Mouse (Mus musculus) ES-Bruce4 (cell line): ENCODE results near the gene Timm10. TPM values are rescaled to one million over a fixed set of nuclear protein-coding genes. Genes with fewer than 3 reads are reported as not detected.
"Not testable (repeated sequence)": the region's sequence is repeated elsewhere in the genome, so short reads cannot be mapped to it uniquely, and the experiment has no call there.

ENCODE experiments used
- H3K27ac ChIP-seq: 2 replicates; pipeline ENCODE4 v1.5.1; 2012; ENCODE audit warnings: low read length, inconsistent platforms; ENCODE audit not compliant: insufficient read depth
- H3K27me3 ChIP-seq: 2 replicates; pipeline ENCODE4 v1.6.1; 2012; ENCODE audit warnings: mild to moderate bottlenecking, low read length, inconsistent platforms; ENCODE audit not compliant: control insufficient read depth, poor library complexity, insufficient read depth, severe bottlenecking
- H3K36me3 ChIP-seq: 2 replicates; pipeline ENCODE4 v1.6.1; 2012; ENCODE audit warnings: inconsistent platforms, mild to moderate bottlenecking, low read length, moderate library complexity; ENCODE audit not compliant: control insufficient read depth, poor library complexity, insufficient read depth, severe bottlenecking
- H3K4me1 ChIP-seq: one replicate; pipeline ENCODE4 v1.8.1; 2011; ENCODE audit warnings: low read length; ENCODE audit not compliant: control insufficient read depth, insufficient read depth
- H3K4me3 ChIP-seq: 2 replicates; pipeline ENCODE4 v1.5.1; 2011; ENCODE audit warnings: low read depth, mild to moderate bottlenecking, low read length
- H3K9ac ChIP-seq: 2 replicates; pipeline ENCODE4 v1.6.1; 2012; ENCODE audit warnings: low read depth, mild to moderate bottlenecking, inconsistent platforms; ENCODE audit not compliant: poor library complexity, severe bottlenecking
- H3K9me3 ChIP-seq: replicated peaks from 2 replicates; pipeline ENCODE4 v1.6.1; 2012; ENCODE audit warnings: mild to moderate bottlenecking, low read length, inconsistent platforms; ENCODE audit not compliant: control insufficient read depth, poor library complexity, insufficient read depth, severe bottlenecking
- CTCF ChIP-seq: IDR thresholded peaks from one replicate; pipeline ENCODE4 v1.8.1; 2011; ENCODE audit warnings: low read depth, low read length
- EP300 ChIP-seq: IDR thresholded peaks from 2 replicates; pipeline ENCODE4 v1.6.1; 2011; ENCODE audit warnings: low read depth, low read length; ENCODE audit not compliant: insufficient read depth
- POLR2A ChIP-seq: IDR thresholded peaks from one replicate; pipeline ENCODE4 v1.8.1; 2011; ENCODE audit warnings: low read length; ENCODE audit not compliant: insufficient read depth
- polyA plus RNA-seq: library from polyadenylated mRNA; stranded (reverse); fragments of >200 nt; gene quantifications from 2 replicates; pipeline ENCODE4 v1.2.4, GENCODE M21; 2011; ENCODE audit warnings: low read depth; ENCODE audit not compliant: missing spikeins, insufficient read depth, insufficient read length

Timm10 gene
- polyA plus RNA-seq, 1 experiment = 40.8 TPM

- Histone ChIP-seq H3K36me3 (no peaks in the 10 kb centered on the region), H3K27me3 (no peaks in the 10 kb centered on the region), H3K27ac (no peak overlapping the region), H3K9ac (peak overlapping the region; percentile 36), H3K4me3 (peak overlapping the region; percentile 91), H3K9me3 (peaks cover 8% of the 10 kb centered on the region), H3K4me1 (no peaks in the 10 kb centered on the region)
- TF ChIP-seq POLR2A (no peak), CTCF (peak; percentile 16)
Measured at GRCm38 (mm10) chr2:84799041-84799561, 27.7 kb upstream of the Timm10 start.

GRCm38 (mm10) chr2:84800304-84800703 lies 26.5 kb upstream of the Timm10 start:
- H3K9ac ChIP-seq = no peak overlapping the region; the same call in 1 of the 2 replicates
- no peaks in the 10 kb centered on the region for H3K36me3 ChIP-seq
- H3K27ac ChIP-seq = no peak overlapping the region
- no peaks in the 10 kb centered on the region for H3K4me1 ChIP-seq
- no peak for TF ChIP-seq CTCF
- no peak for TF ChIP-seq POLR2A
- no peak for TF ChIP-seq EP300
- H3K27me3 ChIP-seq = no peaks in the 10 kb centered on the region
- no peak overlapping the region for H3K4me3 ChIP-seq
- H3K9me3 ChIP-seq = peaks cover under 1% of the 10 kb centered on the region; the same call in 1 of the 2 replicates

GRCm38 (mm10) chr2:84801223-84801622 lies 25.6 kb upstream of the Timm10 start:
- not testable (repeated sequence) for H3K9me3 ChIP-seq, H3K9ac ChIP-seq, H3K27ac ChIP-seq, H3K4me3 ChIP-seq, H3K27me3 ChIP-seq, H3K36me3 ChIP-seq, H3K4me1 ChIP-seq

DNA sequence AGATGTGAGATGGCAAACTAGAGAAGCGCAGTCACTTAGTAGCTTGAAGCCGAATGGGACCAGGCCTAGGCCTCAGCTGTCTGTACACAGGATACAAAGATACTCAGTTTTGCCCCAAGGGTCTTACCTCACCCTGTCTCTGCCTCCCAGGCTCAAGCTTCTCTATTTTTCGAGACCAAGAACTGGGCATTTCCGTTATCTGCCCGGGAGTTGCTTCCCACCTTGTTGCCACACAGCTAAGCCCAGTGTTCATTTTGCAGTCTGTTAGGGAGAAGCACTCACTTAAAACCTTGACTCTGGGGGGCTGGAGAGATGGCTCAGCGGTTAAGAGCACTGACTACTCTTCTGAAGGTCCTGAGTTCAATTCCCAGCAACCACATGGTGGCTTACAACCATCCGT lies 22.8 kb upstream of the Timm10 start:
- H3K27ac ChIP-seq = no peak overlapping the region
- H3K27me3 ChIP-seq = no peaks in the 10 kb centered on the region
- H3K36me3 ChIP-seq = no peaks in the 10 kb centered on the region
- H3K9me3 ChIP-seq = no peaks in the 10 kb centered on the region
- H3K4me1 ChIP-seq = peaks cover 2% of the 10 kb centered on the region
- no peak overlapping the region for H3K4me3 ChIP-seq
- no peak overlapping the region for H3K9ac ChIP-seq
- TF ChIP-seq POLR2A (no peak), EP300 (no peak), CTCF (no peak)

GRCm38 (mm10) chr2:84806546-84806945 lies 20.3 kb upstream of the Timm10 start:
- Histone ChIP-seq H3K36me3 (no peaks in the 10 kb centered on the region), H3K4me3 (no peak overlapping the region), H3K9ac (0 out of 2 replicates have a peak overlapping the region, but pooled peaks have one; percentile 12), H3K27me3 (no peaks in the 10 kb centered on the region), H3K4me1 (peaks cover 2% of the 10 kb centered on the region), H3K27ac (peak overlapping the region; percentile 95), H3K9me3 (no peaks in the 10 kb centered on the region)
- TF ChIP-seq EP300 (no peak), POLR2A (no peak), CTCF (no peak)

GRCm38 (mm10) chr2:84809330-84809729 lies 17.5 kb upstream of the Timm10 start:
- H3K4me1 ChIP-seq = peaks cover 2% of the 10 kb centered on the region
- H3K27me3 ChIP-seq = no peaks in the 10 kb centered on the region
- H3K4me3 ChIP-seq = no peak overlapping the region; the same call in 1 of the 2 replicates
- no peaks in the 10 kb centered on the region for H3K36me3 ChIP-seq
- H3K27ac ChIP-seq = peak overlapping the region; percentile 95
- TF ChIP-seq POLR2A (no peak), EP300 (peak; percentile 60; the same call in 1 of the 2 replicates)
- peak overlapping the region; percentile 17; the same call in 1 of the 2 replicates for H3K9ac ChIP-seq
- H3K9me3 ChIP-seq = no peaks in the 10 kb centered on the region
